Mouse (Mus musculus) MEL (cell line): ENCODE measurements around the gene Irs2.

ENCODE experiments used
- USF1 ChIP-seq: IDR thresholded peaks from 2 replicates; pipeline ENCODE4 v1.6.1; 2014; ENCODE audit warnings: low read depth, mild to moderate bottlenecking, inconsistent platforms, low read length, improper control_type of control experiment, moderate library complexity
- ZKSCAN1 ChIP-seq: IDR thresholded peaks from 2 replicates; pipeline ENCODE4 v1.6.1; 2012; ENCODE audit warnings: low read depth, mild to moderate bottlenecking, inconsistent platforms, low read length, improper control_type of control experiment, moderate library complexity
- ZNF384 ChIP-seq: IDR thresholded peaks from 2 replicates; pipeline ENCODE4 v1.6.1; 2012; ENCODE audit warnings: low read depth, mild to moderate bottlenecking, inconsistent platforms, low read length, improper control_type of control experiment

GRCm38 (mm10) chr8:10979196-10979794, 29.0 kb downstream of the Irs2 start:
- no peak for TF ChIP-seq USF1
- no peak for TF ChIP-seq ZNF384
- no peak for TF ChIP-seq ZKSCAN1
